Mouse (Mus musculus) myocyte (in vitro differentiated cells): ENCODE results near the gene Olfr45. TPM values are rescaled to one million over a fixed set of nuclear protein-coding genes. Genes with fewer than 3 reads are reported as not detected.
"Not testable (repeated sequence)": the region's sequence is repeated elsewhere in the genome, so short reads cannot be mapped to it uniquely, and the experiment has no call there.

Source experiments
- H3K27me3 ChIP-seq: one replicate; pipeline ENCODE4 v1.6.1; 2011; ENCODE audit not compliant: control insufficient read depth, insufficient read depth, insufficient read length
- H3K36me3 ChIP-seq: one replicate; pipeline ENCODE4 v1.6.1; 2011; ENCODE audit not compliant: control insufficient read depth, insufficient read depth
- H3K4me2 ChIP-seq: one replicate; pipeline ENCODE4 v1.6.1; 2011; ENCODE audit warnings: low read depth, control low read depth
- H3K4me3 ChIP-seq: one replicate; pipeline ENCODE4 v1.5.1; 2011; ENCODE audit warnings: mild to moderate bottlenecking, control low read depth, moderate library complexity
- H3K79me2 ChIP-seq: one replicate; pipeline ENCODE4 v1.6.1; 2011; ENCODE audit not compliant: control insufficient read depth, insufficient read depth
- H3ac ChIP-seq: one replicate; pipeline ENCODE4 v1.6.1; 2011; ENCODE audit not compliant: control insufficient read depth, insufficient read length
- CEBPB ChIP-seq: IDR thresholded peaks from 2 replicates; pipeline ENCODE4 v1.6.1; 2011; ENCODE audit warnings: mild to moderate bottlenecking, moderate library complexity; ENCODE audit not compliant: poor library complexity, insufficient read depth, severe bottlenecking
- E2F4 ChIP-seq: IDR thresholded peaks from one replicate; pipeline ENCODE4 v1.6.1; 2011; ENCODE audit warnings: mild to moderate bottlenecking, control low read depth, moderate library complexity; ENCODE audit not compliant: insufficient read depth
- MAX ChIP-seq: IDR thresholded peaks from one replicate; pipeline ENCODE4 v1.6.1; 2011; ENCODE audit warnings: low read depth, mild to moderate bottlenecking, control low read depth
- MYOD1 ChIP-seq, 3 experiments: IDR thresholded peaks; one replicate each; pipeline ENCODE4 v1.6.1; 2011; ENCODE audit warnings: control low read depth in 2 of 3, low read depth in 2 of 3, mild to moderate bottlenecking in 2 of 3, moderate library complexity in 1 of 3; ENCODE audit not compliant: insufficient read length in 2 of 3, control insufficient read depth in 1 of 3
- MYOG ChIP-seq, 3 experiments: IDR thresholded peaks; one replicate each; pipeline ENCODE4 v1.6.1; 2011; ENCODE audit warnings: control low read depth in 2 of 3, low read depth in 2 of 3, mild to moderate bottlenecking in 2 of 3; ENCODE audit not compliant: insufficient read length in 2 of 3, control insufficient read depth in 1 of 3, insufficient read depth in 1 of 3
- POLR2A ChIP-seq: IDR thresholded peaks from one replicate; pipeline ENCODE4 v1.6.1; 2011; ENCODE audit warnings: low read depth, mild to moderate bottlenecking, control low read depth, moderate library complexity; ENCODE audit not compliant: insufficient read length
- POLR2AphosphoS2 ChIP-seq: IDR thresholded peaks from one replicate; pipeline ENCODE4 v1.6.1; 2011; ENCODE audit warnings: low read depth, control low read depth; ENCODE audit not compliant: insufficient read length
- REST ChIP-seq: IDR thresholded peaks from one replicate; pipeline ENCODE4 v1.6.1; 2011; ENCODE audit warnings: mild to moderate bottlenecking, control low read depth, moderate library complexity; ENCODE audit not compliant: insufficient read depth, insufficient read length
- SRF ChIP-seq: IDR thresholded peaks from one replicate; pipeline ENCODE4 v1.6.1; 2011; ENCODE audit warnings: low read depth; ENCODE audit not compliant: control insufficient read depth, insufficient read length
- TCF12 ChIP-seq: IDR thresholded peaks from one replicate; pipeline ENCODE4 v1.6.1; 2011; ENCODE audit warnings: mild to moderate bottlenecking, control low read depth; ENCODE audit not compliant: poor library complexity, insufficient read depth, severe bottlenecking
- TCF3 ChIP-seq: IDR thresholded peaks from one replicate; pipeline ENCODE4 v1.6.1; 2011; ENCODE audit warnings: low read depth, control low read depth; ENCODE audit not compliant: insufficient read length
- USF1 ChIP-seq: IDR thresholded peaks from one replicate; pipeline ENCODE4 v1.6.1; 2011; ENCODE audit warnings: low read depth, mild to moderate bottlenecking, control low read depth, moderate library complexity
- polyA plus RNA-seq: library from polyadenylated mRNA; unstranded; fragments of >200 nt; fragmentation: generic; extraction: Trizol; gene quantifications from one replicate; pipeline ENCODE4 v1.2.1, GENCODE M21; 2012; ENCODE audit warnings: missing spikeins

Gene Olfr45
- not detected for polyA plus RNA-seq

DNA sequence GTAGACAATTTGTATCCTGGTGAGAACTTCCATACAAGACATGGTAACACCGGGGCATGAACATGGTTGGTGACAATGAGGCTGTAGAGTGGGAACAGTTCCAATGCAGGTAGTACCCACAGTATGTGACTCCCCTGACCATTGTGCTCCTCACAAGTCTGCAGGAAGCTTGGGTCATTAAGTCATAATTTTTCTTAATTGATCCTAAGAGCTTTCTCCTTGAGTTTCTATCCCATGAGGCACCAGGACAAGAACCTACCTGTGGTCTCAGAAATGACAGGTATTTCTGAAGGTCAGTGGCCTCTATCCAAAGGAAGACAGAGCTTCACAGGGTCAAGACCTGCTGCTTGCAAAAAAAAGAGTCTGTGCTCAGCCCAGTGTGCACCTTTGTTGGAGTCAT is at the start of gene Olfr45:
TSS of gene Olfr45 (plus strand) at position 301 of the 400 bp plus-strand sequence.
- TF ChIP-seq E2F4 = no peak
- no peak for TF ChIP-seq SRF
- no peak for TF ChIP-seq MAX
- TF ChIP-seq POLR2AphosphoS2 = no peak
- no peak for TF ChIP-seq MYOD1 (IDR thresholded peaks at IDR 0.05; ENCODE audit: control insufficient read depth in 1 of 3, insufficient read length in 2 of 3, low read depth in 2 of 3)
- no peak for TF ChIP-seq MYOG (IDR thresholded peaks at IDR 0.05; ENCODE audit: control insufficient read depth in 1 of 3, insufficient read depth in 1 of 3, insufficient read length in 2 of 3, low read depth in 2 of 3)
- TF ChIP-seq USF1 = no peak
- no peak for TF ChIP-seq CEBPB
- no peak for TF ChIP-seq TCF3
- no peak for TF ChIP-seq POLR2A
- no peak for TF ChIP-seq REST
- TF ChIP-seq TCF12 = no peak
- Histone ChIP-seq H3ac (no peak within 1 kb of the TSS), H3K79me2 (no peaks in the 10 kb centered on the region), H3K4me2 (no peak within 1 kb of the TSS), H3K36me3 (no peaks in the 10 kb centered on the region), H3K27me3 (no peaks in the 10 kb centered on the region), H3K4me3 (no peak within 1 kb of the TSS)

DNA sequence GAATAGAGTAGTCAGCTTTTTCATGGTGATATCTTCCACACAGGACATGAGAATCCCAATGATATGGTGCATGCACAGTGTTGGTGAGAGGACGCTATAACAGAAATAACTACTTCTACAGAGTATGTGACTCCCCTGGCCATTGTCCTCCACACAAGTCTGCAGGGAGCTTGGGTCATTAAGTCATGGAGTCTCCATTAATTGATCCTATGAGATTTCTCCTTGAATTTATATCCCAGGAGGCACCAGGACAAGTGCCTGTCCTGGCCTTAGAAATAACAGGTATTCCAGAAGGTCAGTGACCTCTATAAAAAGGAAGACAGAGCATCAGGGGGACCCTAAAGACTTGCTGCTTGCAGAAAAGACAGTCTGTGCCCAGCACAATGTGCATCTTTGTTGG is 35.6 kb upstream of the Olfr45 start, which contains the start of gene Olfr53:
TSS of gene Olfr53 (plus strand) at position 301 of the 400 bp plus-strand sequence.
- H3K4me2 ChIP-seq = no peak within 1 kb of the TSS
- no peak within 1 kb of the TSS for H3ac ChIP-seq
- H3K4me3 ChIP-seq = no peak within 1 kb of the TSS
- no peaks in the 10 kb centered on the region for H3K79me2 ChIP-seq
- no peak for TF ChIP-seq SRF
- no peak for TF ChIP-seq REST
- no peak for TF ChIP-seq CEBPB
- no peak for TF ChIP-seq MYOD1 (IDR thresholded peaks at IDR 0.05; ENCODE audit: control insufficient read depth in 1 of 3, insufficient read length in 2 of 3, low read depth in 2 of 3)
- TF ChIP-seq MYOG (IDR thresholded peaks at IDR 0.05; ENCODE audit: control insufficient read depth in 1 of 3, insufficient read depth in 1 of 3, insufficient read length in 2 of 3, low read depth in 2 of 3) = no peak
- H3K36me3 ChIP-seq = no peaks in the 10 kb centered on the region
- no peaks in the 10 kb centered on the region for H3K27me3 ChIP-seq

DNA sequence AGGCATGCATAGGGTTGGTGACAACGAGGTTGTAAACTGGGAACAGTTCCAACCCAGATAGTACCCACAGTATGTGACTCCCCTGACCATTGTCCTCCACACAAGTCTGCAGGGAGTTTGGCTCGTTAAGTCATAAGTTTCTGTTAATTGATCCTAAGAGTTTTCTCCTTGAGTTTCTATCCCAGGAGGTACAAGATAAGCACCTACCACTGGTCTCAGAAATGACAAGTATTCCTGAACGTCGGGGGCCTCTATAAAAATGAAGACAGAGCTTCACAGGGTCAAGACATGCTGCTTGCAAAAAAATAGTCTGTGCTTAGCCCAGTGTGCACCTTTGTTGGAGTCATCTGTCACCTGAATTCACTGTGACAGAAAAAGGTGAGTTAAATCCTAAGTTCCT is 22.1 kb upstream of the Olfr45 start, which contains the start of gene Olfr539:
TSS of gene Olfr539 (plus strand) at position 301 of the 400 bp plus-strand sequence.
- Histone ChIP-seq H3ac (no peak within 1 kb of the TSS), H3K4me3 (no peak within 1 kb of the TSS), H3K36me3 (no peaks in the 10 kb centered on the region), H3K27me3 (no peaks in the 10 kb centered on the region), H3K4me2 (no peak within 1 kb of the TSS), H3K79me2 (no peaks in the 10 kb centered on the region)
- no peak for TF ChIP-seq MYOD1 (IDR thresholded peaks at IDR 0.05; ENCODE audit: control insufficient read depth in 1 of 3, insufficient read length in 2 of 3, low read depth in 2 of 3)
- no peak for TF ChIP-seq SRF
- no peak for TF ChIP-seq MYOG (IDR thresholded peaks at IDR 0.05; ENCODE audit: control insufficient read depth in 1 of 3, insufficient read depth in 1 of 3, insufficient read length in 2 of 3, low read depth in 2 of 3)
- TF ChIP-seq TCF3 = no peak
- no peak for TF ChIP-seq POLR2AphosphoS2
- TF ChIP-seq E2F4 = no peak
- TF ChIP-seq POLR2A = no peak
- TF ChIP-seq TCF12 = no peak
- TF ChIP-seq CEBPB = no peak
- no peak for TF ChIP-seq USF1
- no peak for TF ChIP-seq REST
- TF ChIP-seq MAX = no peak

DNA sequence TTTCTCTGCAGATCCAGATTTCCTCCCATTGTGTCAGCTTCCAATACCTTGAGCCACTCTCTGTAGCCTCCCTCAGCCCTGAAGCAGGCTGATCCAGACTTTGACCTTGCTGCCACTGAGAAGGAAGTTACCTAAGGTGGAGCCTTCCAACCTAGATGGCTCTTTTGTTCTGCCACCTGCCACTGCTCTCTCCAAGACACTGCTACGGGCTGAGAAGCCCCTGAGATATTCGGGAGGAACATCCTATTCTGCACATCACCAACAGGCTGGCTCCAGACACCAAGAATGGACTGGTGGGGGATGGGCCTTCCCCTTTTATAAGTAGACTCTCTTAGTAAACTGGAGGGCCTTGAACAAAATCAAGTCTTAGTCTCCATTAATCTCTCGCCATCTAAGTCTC is 11.1 kb upstream of the Olfr45 start:
- not testable (repeated sequence) for H3ac ChIP-seq, H3K27me3 ChIP-seq, H3K36me3 ChIP-seq, H3K4me2 ChIP-seq, H3K79me2 ChIP-seq, H3K4me3 ChIP-seq

DNA sequence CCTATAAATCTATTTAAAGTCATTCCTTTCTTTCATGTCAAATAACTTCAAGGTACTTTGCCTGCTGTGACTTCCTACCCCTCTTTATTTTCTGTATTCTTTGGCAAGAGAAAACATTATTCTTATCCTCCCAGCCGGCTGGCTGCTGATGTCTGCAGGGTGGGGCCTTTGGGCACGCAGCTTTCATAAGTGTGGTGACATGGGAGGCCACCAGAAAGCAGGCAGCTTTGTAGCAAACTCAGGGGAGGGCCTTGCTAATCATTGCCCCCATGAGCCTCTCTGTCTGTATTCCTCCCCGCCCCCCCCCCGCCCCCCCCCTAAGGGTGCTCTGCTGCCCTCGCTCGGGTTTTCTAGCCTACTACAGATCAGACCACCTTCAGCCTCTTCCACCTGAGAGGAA is 5.9 kb upstream of the Olfr45 start:
- Histone ChIP-seq H3K4me2 (no peak overlapping the region), H3K27me3 (no peaks in the 10 kb centered on the region), H3K79me2 (no peaks in the 10 kb centered on the region), H3ac (no peak overlapping the region), H3K4me3 (no peak overlapping the region), H3K36me3 (no peaks in the 10 kb centered on the region)
- TF ChIP-seq TCF12 (no peak), MYOD1 (IDR thresholded peaks at IDR 0.05; ENCODE audit: control insufficient read depth in 1 of 3, insufficient read length in 2 of 3, low read depth in 2 of 3) (no peak), CEBPB (no peak), POLR2AphosphoS2 (no peak), TCF3 (no peak), E2F4 (no peak), POLR2A (no peak), MAX (no peak), MYOG (IDR thresholded peaks at IDR 0.05; ENCODE audit: control insufficient read depth in 1 of 3, insufficient read depth in 1 of 3, insufficient read length in 2 of 3, low read depth in 2 of 3) (no peak), SRF (no peak)

DNA sequence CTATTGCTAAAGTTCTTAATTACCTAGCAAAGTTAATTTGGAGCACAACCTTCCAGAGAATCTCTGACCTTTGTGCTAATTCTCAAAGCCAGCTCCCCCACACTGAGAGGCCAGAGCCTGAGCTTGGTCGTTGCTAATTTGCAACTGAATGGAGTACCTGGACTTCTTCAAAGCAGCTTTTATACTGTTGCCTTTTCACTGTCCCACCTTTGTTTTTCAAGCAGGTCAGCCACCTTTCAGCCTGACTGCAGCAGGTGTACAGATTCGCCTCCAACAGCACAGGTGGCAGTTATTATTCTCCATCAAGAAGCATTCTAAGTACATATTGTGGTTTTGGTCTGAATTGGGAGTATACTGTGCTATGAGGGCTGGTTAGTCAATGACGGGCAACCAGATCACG is 2.2 kb upstream of the Olfr45 start:
- not testable (repeated sequence) for H3ac ChIP-seq, H3K4me2 ChIP-seq, H3K4me3 ChIP-seq

More for the DNA sequence above, 2.2 kb upstream of the Olfr45 start:
- not testable (repeated sequence) for H3K27me3 ChIP-seq, H3K36me3 ChIP-seq, H3K79me2 ChIP-seq
